Mouse (Mus musculus) heart, embryonic 10.5 days (tissue): ENCODE results near the gene Hecw2. TPM values are rescaled to one million over a fixed set of nuclear protein-coding genes. Genes with fewer than 3 reads are reported as not detected.

Experiments
- DNase-seq: peaks from one replicate; pipeline ENCODE4 v3.0.0-alpha.2; 2017; ENCODE audit warnings: low spot score
- H3K27ac ChIP-seq: fragments of 300-500 bp; sonication (generic); 2 replicates; pipeline ENCODE4 v1.5.1; 2016; ENCODE audit warnings: mild to moderate bottlenecking
- H3K27me3 ChIP-seq: fragments of 300-500 bp; sonication (generic); 2 replicates; pipeline ENCODE4 v1.6.1; 2016; ENCODE audit warnings: mild to moderate bottlenecking; ENCODE audit not compliant: poor library complexity, insufficient read depth, severe bottlenecking
- H3K36me3 ChIP-seq: fragments of 300-500 bp; sonication (generic); 2 replicates; pipeline ENCODE4 v1.6.1; 2016; ENCODE audit warnings: mild to moderate bottlenecking, moderate library complexity
- H3K4me1 ChIP-seq: fragments of 300-500 bp; sonication (generic); 2 replicates; pipeline ENCODE4 v1.6.1; 2016; ENCODE audit warnings: mild to moderate bottlenecking
- H3K4me3 ChIP-seq: fragments of 300-500 bp; sonication (generic); 2 replicates; pipeline ENCODE4 v1.5.1; 2016; ENCODE audit warnings: mild to moderate bottlenecking, moderate library complexity
- H3K9me3 ChIP-seq: fragments of 300-500 bp; sonication (generic); 2 replicates; pipeline ENCODE4 v1.6.1; 2016; ENCODE audit warnings: mild to moderate bottlenecking, moderate library complexity
- WGBS: fragments of 180-500 bp; shearing (Covaris S2); methylation state at CpG from one replicate; pipeline ENCODE4 v1.1.7; 2016; 5-methylcytosine and 5-hydroxymethylcytosine counted together
- polyA plus RNA-seq: library from polyadenylated mRNA; unstranded; fragments of >200 nt; fragmentation: Nextera tagmentation; extraction: Ambion mirVana; gene quantifications from 2 replicates; pipeline ENCODE4 v1.2.1, GENCODE M21; 2016

Hecw2 gene
- polyA plus RNA-seq, 1 experiment from 2014 or later = 5.2 TPM

DNA sequence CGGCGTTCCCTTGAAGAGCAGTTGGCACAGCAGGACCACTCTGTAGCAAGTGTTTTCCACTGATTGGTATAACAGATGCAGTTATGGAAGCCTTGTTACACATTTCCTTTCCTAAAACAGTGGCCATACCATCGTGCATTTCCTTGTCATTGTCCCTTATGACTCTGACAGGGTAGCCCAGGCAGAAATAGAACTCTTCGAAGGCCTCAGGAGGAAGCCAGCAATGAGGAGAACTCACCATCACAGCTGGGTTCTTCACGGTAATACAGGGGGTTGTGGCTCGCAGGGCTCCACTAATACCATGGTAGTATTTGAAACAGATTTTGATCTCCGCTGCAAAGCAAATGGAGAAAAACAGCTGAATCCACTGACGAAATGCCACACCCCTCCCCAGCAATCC, 252.5 kb downstream of the Hecw2 start:
- Histone ChIP-seq H3K4me3 (no peak overlapping the region), H3K36me3 (no peaks in the 10 kb centered on the region), H3K27me3 (no peaks in the 10 kb centered on the region), H3K4me1 (peaks cover 7% of the 10 kb centered on the region; the same call in 1 of the 2 replicates), H3K9me3 (no peaks in the 10 kb centered on the region), H3K27ac (no peak overlapping the region)
- no peak for DNase-seq
- WGBS = 76% methylated on average over 8 of the region's 8 CpGs

DNA sequence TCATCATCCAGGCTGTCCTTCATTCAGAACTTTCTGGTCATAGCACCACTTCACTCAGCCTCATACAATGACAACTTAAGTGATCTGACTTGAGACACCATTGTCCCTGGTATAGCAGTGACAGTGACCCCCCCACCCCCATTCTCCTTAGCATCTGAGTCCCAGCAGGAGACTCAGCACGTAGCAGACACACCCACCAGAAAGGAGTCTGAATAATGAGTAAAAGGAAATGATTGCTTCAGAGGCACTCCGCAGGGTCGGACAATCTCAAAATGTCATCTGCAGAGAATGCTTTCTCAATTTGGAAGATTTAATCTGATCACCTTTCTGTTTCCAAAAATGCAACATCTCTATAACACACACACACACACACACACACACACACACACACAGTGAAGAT, 253.4 kb downstream of the Hecw2 start:
- no peaks in the 10 kb centered on the region for H3K27me3 ChIP-seq
- H3K27ac ChIP-seq = no peak overlapping the region
- WGBS = 73% methylated on average over 3 of the region's 3 CpGs
- no peak overlapping the region for H3K4me3 ChIP-seq
- H3K36me3 ChIP-seq = no peaks in the 10 kb centered on the region
- DNase-seq = no peak
- no peaks in the 10 kb centered on the region for H3K9me3 ChIP-seq
- peaks cover 7% of the 10 kb centered on the region; the same call in 1 of the 2 replicates for H3K4me1 ChIP-seq

DNA sequence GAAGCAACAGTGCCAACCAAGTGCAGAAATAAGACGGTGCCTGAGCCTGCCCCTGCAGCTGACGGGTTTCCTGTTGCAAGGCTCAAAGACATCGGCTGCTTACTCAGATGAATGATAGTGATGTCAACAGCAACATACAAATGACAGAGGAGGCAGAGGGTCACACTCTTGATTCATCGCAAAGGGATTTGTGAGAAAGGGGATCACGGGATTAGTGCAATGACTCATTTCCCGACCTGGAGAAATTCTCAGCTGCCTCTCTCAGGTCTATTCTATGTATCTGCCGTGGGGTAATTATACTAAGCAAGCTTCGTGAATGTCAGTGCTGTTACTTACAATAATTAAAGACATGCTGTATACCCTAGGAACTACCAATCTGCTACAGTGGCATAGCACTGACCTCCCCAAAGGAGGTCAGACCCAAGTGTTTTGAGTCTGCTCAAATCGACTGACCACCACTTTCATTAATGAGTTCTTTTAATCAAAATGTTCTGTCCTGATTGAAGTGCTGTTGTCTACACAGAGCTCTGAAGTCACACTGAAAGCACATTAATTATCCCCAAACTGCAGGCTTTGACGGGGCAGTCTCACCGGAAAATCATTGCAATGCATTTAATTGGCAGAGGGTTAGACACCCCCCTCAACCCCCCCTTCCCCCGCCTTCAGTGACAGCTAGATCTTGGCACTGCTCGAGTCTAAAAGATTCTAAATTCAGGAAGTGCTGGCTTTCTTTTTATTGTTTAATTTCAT, 254.5 kb downstream of the Hecw2 start:
- no peaks in the 10 kb centered on the region for H3K27me3 ChIP-seq
- H3K36me3 ChIP-seq = no peaks in the 10 kb centered on the region
- no peaks in the 10 kb centered on the region for H3K9me3 ChIP-seq
- peaks cover 7% of the 10 kb centered on the region; the same call in 1 of the 2 replicates for H3K4me1 ChIP-seq
- H3K27ac ChIP-seq = no peak overlapping the region
- no peak overlapping the region for H3K4me3 ChIP-seq
- WGBS = 46% methylated on average over 13 of the region's 13 CpGs
- DNase-seq = no peak

DNA sequence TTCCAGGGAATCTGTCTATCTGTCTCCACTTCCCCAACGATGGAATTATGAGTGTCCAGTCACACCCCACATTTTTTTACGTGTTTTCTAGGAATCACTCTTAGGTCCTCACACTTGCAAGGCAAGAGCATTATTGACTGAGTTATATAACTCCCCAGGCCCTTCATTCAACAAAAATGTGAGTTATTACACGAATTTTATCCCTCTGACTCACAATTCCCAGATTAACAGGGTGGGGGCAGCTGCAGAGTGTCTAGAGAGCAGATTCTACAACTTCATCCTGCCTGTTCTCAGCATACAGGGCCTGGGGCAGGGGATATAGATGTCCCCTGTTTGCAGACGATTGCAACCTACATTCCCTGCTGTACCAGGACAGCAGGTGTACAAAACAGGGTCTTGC, 255.7 kb downstream of the Hecw2 start:
- Histone ChIP-seq H3K27ac (no peak overlapping the region), H3K9me3 (no peaks in the 10 kb centered on the region), H3K4me1 (peaks cover 7% of the 10 kb centered on the region; the same call in 1 of the 2 replicates), H3K36me3 (no peaks in the 10 kb centered on the region), H3K4me3 (no peak overlapping the region), H3K27me3 (no peaks in the 10 kb centered on the region)
- 73% methylated on average over 4 of the region's 4 CpGs for WGBS
- no peak for DNase-seq

GRCm38 (mm10) chr1:53933308-53933707, 261.7 kb downstream of the Hecw2 start:
- DNase-seq = no peak
- Histone ChIP-seq H3K4me3 (no peak overlapping the region), H3K27ac (no peak overlapping the region), H3K27me3 (no peaks in the 10 kb centered on the region), H3K9me3 (no peaks in the 10 kb centered on the region), H3K4me1 (no peaks in the 10 kb centered on the region), H3K36me3 (no peaks in the 10 kb centered on the region)
- 70% methylated on average over 2 of the region's 2 CpGs for WGBS

DNA sequence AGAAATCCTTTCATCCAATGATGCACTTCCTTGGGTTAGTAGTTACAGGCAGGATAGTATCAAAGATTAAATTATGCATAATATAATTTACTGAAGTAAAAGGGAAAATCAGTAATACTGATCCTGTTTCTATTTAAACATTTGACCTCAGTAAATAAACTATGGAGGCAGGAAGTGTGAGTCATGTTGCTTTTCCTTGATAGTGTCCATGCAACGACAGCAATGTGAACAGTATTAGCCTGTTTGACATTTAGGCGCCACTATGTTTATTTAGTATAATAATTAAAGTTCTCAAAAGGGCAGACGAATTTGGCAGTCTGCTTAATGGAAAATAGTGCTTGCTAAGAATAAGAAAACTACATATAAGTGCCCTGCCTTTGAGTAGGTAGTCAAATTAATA, 263.7 kb downstream of the Hecw2 start:
- peaks cover 1% of the 10 kb centered on the region; the same call in 1 of the 2 replicates for H3K27me3 ChIP-seq

GRCm38 (mm10) chr1:53927605-53928004, 267.4 kb downstream of the Hecw2 start:
- Histone ChIP-seq H3K9me3 (no peaks in the 10 kb centered on the region), H3K27ac (no peak overlapping the region), H3K4me1 (no peaks in the 10 kb centered on the region), H3K4me3 (no peak overlapping the region), H3K27me3 (peaks cover 14% of the 10 kb centered on the region; the same call in 1 of the 2 replicates), H3K36me3 (peaks cover 9% of the 10 kb centered on the region; the same call in 1 of the 2 replicates)
- no peak for DNase-seq
- 27% methylated on average over 4 of the region's 4 CpGs for WGBS

More for the DNA sequence above, 263.7 kb downstream of the Hecw2 start:
- peaks cover 2% of the 10 kb centered on the region; the same call in 1 of the 2 replicates for H3K36me3 ChIP-seq
- DNase-seq = no peak
- H3K4me3 ChIP-seq = no peak overlapping the region
- H3K9me3 ChIP-seq = no peaks in the 10 kb centered on the region
- WGBS = 59% methylated on average over 3 of the region's 3 CpGs
- no peaks in the 10 kb centered on the region for H3K4me1 ChIP-seq
- H3K27ac ChIP-seq = no peak overlapping the region

DNA sequence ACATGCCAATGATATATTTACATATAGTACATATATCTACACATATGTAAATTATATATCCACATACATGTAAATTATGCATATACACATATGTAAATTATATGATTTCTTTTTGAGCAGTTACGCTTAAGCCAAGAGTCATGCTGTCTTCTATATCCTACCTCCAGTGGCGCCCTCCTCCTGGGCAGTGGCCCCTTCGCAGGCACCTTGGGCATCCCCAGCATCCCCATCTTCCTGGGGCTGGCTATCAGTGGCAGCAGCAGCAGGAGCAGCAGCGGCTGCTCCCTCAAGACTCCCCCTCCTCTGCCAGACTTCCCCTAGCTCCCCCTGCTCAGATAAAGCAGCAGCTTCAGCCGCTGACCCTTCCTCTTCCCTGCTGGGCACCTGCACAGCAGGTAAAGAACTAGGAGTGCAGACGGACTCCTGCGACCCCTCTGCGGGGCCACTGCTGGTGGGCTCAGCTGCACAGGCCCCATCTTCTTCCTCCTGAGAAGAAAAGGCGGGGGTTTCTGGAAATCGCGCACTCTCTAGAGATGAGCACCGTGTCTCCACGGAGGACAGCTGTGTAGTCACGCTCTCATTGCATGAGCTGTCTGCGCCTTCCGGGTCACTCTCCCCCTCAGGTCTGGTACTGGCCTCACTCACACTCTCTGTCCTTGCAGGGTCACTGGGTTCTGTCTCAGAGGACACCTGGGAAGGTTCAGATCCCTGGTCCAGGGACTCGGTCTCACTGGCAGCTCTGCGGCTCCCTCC, 269.6 kb downstream of the Hecw2 start:
- Histone ChIP-seq H3K4me1 (no peaks in the 10 kb centered on the region), H3K4me3 (no peak overlapping the region), H3K27me3 (peaks cover 14% of the 10 kb centered on the region; the same call in 1 of the 2 replicates), H3K27ac (no peak overlapping the region), H3K9me3 (no peaks in the 10 kb centered on the region), H3K36me3 (peaks cover 9% of the 10 kb centered on the region; the same call in 1 of the 2 replicates)
- 52% methylated on average over 18 of the region's 18 CpGs for WGBS
- no peak for DNase-seq

DNA sequence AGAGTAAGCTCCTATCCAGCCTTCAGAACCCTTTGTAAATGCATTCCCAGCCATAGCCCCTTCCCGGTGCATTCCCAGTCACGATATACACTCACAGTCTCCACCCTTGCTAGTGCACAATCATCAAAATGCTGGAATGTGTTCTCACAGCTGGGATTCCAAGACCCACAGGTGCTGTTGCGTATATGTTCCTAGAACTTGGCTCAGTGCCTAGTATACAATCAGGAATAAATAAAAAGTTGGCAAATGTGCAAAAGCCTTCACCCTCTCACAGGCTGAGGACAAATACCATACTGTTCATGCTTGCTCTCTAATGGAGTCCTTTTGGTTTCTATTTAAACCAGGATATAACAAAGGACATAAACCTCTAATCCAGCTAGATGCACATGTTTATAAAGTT, 283.1 kb downstream of the Hecw2 start:
- Histone ChIP-seq H3K4me1 (peaks cover 9% of the 10 kb centered on the region; the same call in 1 of the 2 replicates), H3K27me3 (no peaks in the 10 kb centered on the region), H3K27ac (no peak overlapping the region), H3K36me3 (peaks cover 2% of the 10 kb centered on the region; the same call in 1 of the 2 replicates), H3K9me3 (no peaks in the 10 kb centered on the region), H3K4me3 (no peak overlapping the region)
- 66% methylated on average over 3 of the region's 3 CpGs for WGBS
- no peak for DNase-seq

DNA sequence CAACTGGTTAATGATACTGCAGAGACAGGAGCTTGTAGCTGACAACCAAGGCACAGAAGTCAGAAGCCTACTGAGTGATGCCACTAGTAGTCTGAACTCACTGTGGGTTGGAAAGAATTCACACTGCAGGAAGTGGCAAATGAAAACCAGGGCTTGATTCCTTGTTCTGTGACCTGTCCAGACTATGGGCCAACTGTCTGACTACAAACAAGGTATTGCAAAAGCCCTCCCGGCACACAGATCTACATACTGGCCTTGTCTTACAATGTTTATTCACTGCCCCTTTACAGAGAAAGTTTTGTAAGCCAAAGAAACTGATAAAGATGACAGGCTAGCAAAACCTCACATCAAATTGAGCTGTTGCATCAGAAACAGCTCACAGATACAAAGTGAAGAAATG, 284.7 kb downstream of the Hecw2 start:
- H3K36me3 ChIP-seq = peaks cover 2% of the 10 kb centered on the region; the same call in 1 of the 2 replicates
- no peak for DNase-seq
- no peak overlapping the region for H3K27ac ChIP-seq
- H3K4me1 ChIP-seq = peaks cover 9% of the 10 kb centered on the region; the same call in 1 of the 2 replicates
- H3K4me3 ChIP-seq = no peak overlapping the region
- WGBS = 51% methylated on average over 1 of the region's 1 CpGs
- H3K27me3 ChIP-seq = no peaks in the 10 kb centered on the region
- no peaks in the 10 kb centered on the region for H3K9me3 ChIP-seq

DNA sequence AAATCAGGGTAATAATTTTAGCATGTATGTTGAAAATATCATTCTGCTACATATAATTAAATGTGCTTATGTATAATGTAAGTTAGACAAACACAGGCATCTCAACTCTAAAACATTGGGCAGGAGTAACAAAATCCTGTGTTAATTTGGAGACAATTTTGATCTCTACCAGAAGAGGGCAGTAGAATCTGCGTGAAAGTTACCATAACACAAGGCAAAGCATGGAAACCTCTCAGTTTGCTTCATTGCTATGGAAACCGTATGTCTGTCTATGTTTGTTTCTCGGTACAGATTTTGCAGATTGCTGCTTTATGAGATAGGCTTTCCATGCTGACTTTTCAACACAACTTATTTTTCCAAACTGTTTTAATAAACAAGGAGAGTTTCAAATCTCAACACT, 285.9 kb downstream of the Hecw2 start:
- DNase-seq = no peak
- Histone ChIP-seq H3K27me3 (no peaks in the 10 kb centered on the region), H3K9me3 (no peaks in the 10 kb centered on the region), H3K27ac (no peak overlapping the region), H3K4me1 (peaks cover 9% of the 10 kb centered on the region; the same call in 1 of the 2 replicates), H3K36me3 (peaks cover 2% of the 10 kb centered on the region; the same call in 1 of the 2 replicates), H3K4me3 (no peak overlapping the region)
- 19% methylated on average over 3 of the region's 3 CpGs for WGBS

GRCm38 (mm10) chr1:53906175-53906574, 288.8 kb downstream of the Hecw2 start:
- Histone ChIP-seq H3K4me3 (no peak overlapping the region), H3K36me3 (peaks cover 3% of the 10 kb centered on the region; the same call in 1 of the 2 replicates), H3K27ac (no peak overlapping the region), H3K4me1 (peaks cover 7% of the 10 kb centered on the region; the same call in 1 of the 2 replicates), H3K9me3 (no peaks in the 10 kb centered on the region), H3K27me3 (no peaks in the 10 kb centered on the region)
- 83% methylated on average over 3 of the region's 3 CpGs for WGBS
- DNase-seq = no peak

GRCm38 (mm10) chr1:53900416-53900815, 294.6 kb downstream of the Hecw2 start:
- DNase-seq = no peak
- Histone ChIP-seq H3K4me3 (no peak overlapping the region), H3K9me3 (no peaks in the 10 kb centered on the region), H3K4me1 (no peaks in the 10 kb centered on the region), H3K27me3 (no peaks in the 10 kb centered on the region), H3K36me3 (peaks cover 3% of the 10 kb centered on the region; the same call in 1 of the 2 replicates), H3K27ac (no peak overlapping the region)
- 93% methylated on average over 2 of the region's 2 CpGs for WGBS
